Mouse (Mus musculus) heart, embryonic 14.5 days (tissue): Measurements from ENCODE around the gene Smarcc2. TPM values are rescaled to one million over a fixed set of nuclear protein-coding genes. Genes with fewer than 3 reads are reported as not detected.
"Not testable (repeated sequence)": the region's sequence is repeated elsewhere in the genome, so short reads cannot be mapped to it uniquely, and the experiment has no call there.

Source experiments
- ATAC-seq: fragments of 200-750 bp; cut with Nextera tagmentation; 2 replicates; pipeline ENCODE4 v1.8.0; 2017; ENCODE audit warnings: low read depth, moderate TSS enrichment; ENCODE audit not compliant: insufficient number of reproducible peaks, insufficient read depth, low FRiP score
- H3K27ac ChIP-seq, 2 experiments: fragments of 200-500 bp in 1 of 2; fragments of 300-500 bp in 1 of 2; sonication (generic) in 1 of 2; replicated peaks in 1 of 2; 2 replicates each; pipeline ENCODE4 v1.5.1; 2012 to 2014; ENCODE audit warnings: low read depth in 2 of 2, low read length in 2 of 2, control low read depth in 1 of 2, mild to moderate bottlenecking in 1 of 2, mixed read lengths in 1 of 2; ENCODE audit not compliant: control insufficient read depth in 1 of 2, insufficient read depth in 1 of 2
- H3K27me3 ChIP-seq: fragments of 300-500 bp; sonication (generic); 2 replicates; pipeline ENCODE4 v1.6.1; 2014; ENCODE audit warnings: mild to moderate bottlenecking, low read length, control low read depth; ENCODE audit not compliant: control insufficient read depth, insufficient read depth
- H3K36me3 ChIP-seq: fragments of 300-500 bp; sonication (generic); 2 replicates; pipeline ENCODE4 v1.6.1; 2014; ENCODE audit warnings: mild to moderate bottlenecking, control low read depth, low read length, mixed read lengths; ENCODE audit not compliant: control insufficient read depth, insufficient read depth
- H3K4me1 ChIP-seq, 2 experiments: fragments of 200-500 bp in 1 of 2; fragments of 300-500 bp in 1 of 2; sonication (generic) in 1 of 2; 2 replicates each; pipeline ENCODE4 v1.6.1; 2012 to 2014; ENCODE audit warnings: low read length in 2 of 2, control low read depth in 1 of 2, mixed read lengths in 1 of 2; ENCODE audit not compliant: control insufficient read depth in 2 of 2, insufficient read depth in 2 of 2
- H3K4me2 ChIP-seq: fragments of 300-500 bp; sonication (generic); 2 replicates; pipeline ENCODE4 v1.6.1; 2014; ENCODE audit warnings: mild to moderate bottlenecking, low read length
- H3K4me3 ChIP-seq, 2 experiments: fragments of 200-500 bp in 1 of 2; fragments of 300-500 bp in 1 of 2; sonication (generic) in 1 of 2; 2 replicates each; pipeline ENCODE4 v1.5.1; 2012 to 2014; ENCODE audit warnings: low read length in 2 of 2, mild to moderate bottlenecking in 2 of 2, control low read depth in 1 of 2, low read depth in 1 of 2, moderate library complexity in 1 of 2; ENCODE audit not compliant: control insufficient read depth in 1 of 2, insufficient read depth in 1 of 2
- H3K9ac ChIP-seq: fragments of 300-500 bp; sonication (generic); 2 replicates; pipeline ENCODE4 v1.6.1; 2014; ENCODE audit warnings: mild to moderate bottlenecking, low read length
- H3K9me3 ChIP-seq: fragments of 300-500 bp; sonication (generic); 2 replicates; pipeline ENCODE4 v1.6.1; 2016; ENCODE audit warnings: low read length, control low read depth; ENCODE audit not compliant: control insufficient read depth
- WGBS: fragments of 180-500 bp; shearing (Covaris S2); extraction: QIAGEN DNeasy Blood & Tissue Kit; methylation state at CpG from one replicate; pipeline ENCODE4 v1.1.7; 2014; 5-methylcytosine and 5-hydroxymethylcytosine counted together
- polyA plus RNA-seq: library from polyadenylated mRNA; unstranded; fragments of >200 nt; fragmentation: Nextera tagmentation; extraction: Ambion mirVana; gene quantifications from 2 replicates; pipeline ENCODE4 v1.2.1, GENCODE M21; 2014

Smarcc2 gene
- polyA plus RNA-seq, 1 experiment from 2014 or later = 62.4 TPM

- 2% methylated on average over 21 of the region's 21 CpGs for WGBS
- peak; percentile 12; the same call in 1 of the 2 replicates for ATAC-seq
- peak overlapping the region; percentile 56 to 89 for H3K4me3 ChIP-seq
Observed at GRCm38 (mm10) chr10:128499116-128499671, 40.1 kb downstream of the Smarcc2 start.

GRCm38 (mm10) chr10:128502341-128502740 lies 43.3 kb downstream of the Smarcc2 start:
- no peak for ATAC-seq
- 74% methylated on average over 5 of the region's 5 CpGs for WGBS
- Histone ChIP-seq H3K4me1 (peaks cover 4 to 21% of the 10 kb centered on the region in 2 experiments; a peak in 3 of 4 replicates), H3K27ac (no peak overlapping the region), H3K9ac (no peak overlapping the region), H3K27me3 (no peaks in the 10 kb centered on the region), H3K4me3 (no peak overlapping the region), H3K4me2 (no peak overlapping the region), H3K36me3 (no peaks in the 10 kb centered on the region), H3K9me3 (no peaks in the 10 kb centered on the region)

More at GRCm38 (mm10) chr10:128499116-128499671, 40.1 kb downstream of the Smarcc2 start:
- Histone ChIP-seq H3K27ac (peak overlapping the region; percentile 97 to 99), H3K4me2 (peak overlapping the region; percentile 69), H3K4me1 (peaks cover 20 to 42% of the 10 kb centered on the region in 2 experiments), H3K9ac (peak overlapping the region; percentile 80), H3K9me3 (no peaks in the 10 kb centered on the region), H3K36me3 (no peaks in the 10 kb centered on the region), H3K27me3 (no peaks in the 10 kb centered on the region)

GRCm38 (mm10) chr10:128503532-128503931 lies 44.5 kb downstream of the Smarcc2 start:
- Histone ChIP-seq H3K9ac (no peak overlapping the region), H3K4me2 (no peak overlapping the region), H3K4me1 (peaks cover 2 to 10% of the 10 kb centered on the region in 2 experiments; a peak in 3 of 4 replicates), H3K27me3 (no peaks in the 10 kb centered on the region), H3K27ac (no peak overlapping the region), H3K9me3 (no peaks in the 10 kb centered on the region), H3K4me3 (no peak overlapping the region), H3K36me3 (no peaks in the 10 kb centered on the region)
- WGBS = 74% methylated on average over 8 of the region's 8 CpGs
- ATAC-seq = no peak

GRCm38 (mm10) chr10:128504012-128504411 lies 45.0 kb downstream of the Smarcc2 start:
- Histone ChIP-seq H3K36me3 (0 out of 2 replicates have a peak, but pooled peaks cover 5% of the 10 kb centered on the region), H3K27me3 (no peaks in the 10 kb centered on the region), H3K9me3 (no peaks in the 10 kb centered on the region), H3K27ac (no peak overlapping the region), H3K9ac (no peak overlapping the region), H3K4me1 (peaks cover 2 to 10% of the 10 kb centered on the region in 2 experiments; a peak in 3 of 4 replicates), H3K4me3 (no peak overlapping the region), H3K4me2 (no peak overlapping the region)
- no peak for ATAC-seq
- 75% methylated on average over 3 of the region's 3 CpGs for WGBS

- Histone ChIP-seq H3K36me3 (peaks cover 12% of the 10 kb centered on the region), H3K4me1 (peaks cover 0 to 6% of the 10 kb centered on the region in 2 experiments; a peak in 2 of 4 replicates), H3K9me3 (no peaks in the 10 kb centered on the region), H3K27ac (no peak overlapping the region), H3K4me2 (no peak overlapping the region), H3K4me3 (no peak overlapping the region), H3K27me3 (no peaks in the 10 kb centered on the region), H3K9ac (no peak overlapping the region)
- no peak for ATAC-seq
- 67% methylated on average over 9 of the region's 9 CpGs for WGBS
Observed at GRCm38 (mm10) chr10:128504641-128505370, 45.8 kb downstream of the Smarcc2 start.

- not testable (repeated sequence) for ATAC-seq, H3K9me3 ChIP-seq, H3K4me1 ChIP-seq, H3K4me3 ChIP-seq, H3K27ac ChIP-seq, H3K4me2 ChIP-seq, H3K9ac ChIP-seq, H3K27me3 ChIP-seq
- H3K36me3 ChIP-seq = peaks cover 17% of the 10 kb centered on the region
- 74% methylated on average over 5 of the region's 5 CpGs for WGBS
Observed at GRCm38 (mm10) chr10:128505371-128505667, 46.3 kb downstream of the Smarcc2 start.

GRCm38 (mm10) chr10:128505974-128506373 lies 46.9 kb downstream of the Smarcc2 start:
- Histone ChIP-seq H3K4me3 (no peak overlapping the region), H3K9ac (no peak overlapping the region), H3K9me3 (no peaks in the 10 kb centered on the region), H3K27ac (no peak overlapping the region), H3K4me2 (no peak overlapping the region), H3K4me1 (peaks cover 0 to 6% of the 10 kb centered on the region in 2 experiments; a peak in 2 of 4 replicates), H3K36me3 (peaks cover 23% of the 10 kb centered on the region), H3K27me3 (no peaks in the 10 kb centered on the region)
- 95% methylated on average over 14 of the region's 14 CpGs for WGBS
- ATAC-seq = no peak
